Mouse (Mus musculus) left cerebral cortex, adult 2 months (tissue): ENCODE measurements at regions not wholly inside any gene's neighbourhood (a gene's known extent, or its start where the extent isn't known, plus 50 kb on each side); places are given as distances from the start of the nearest gene placed in this dataset.
A peak's percentile ranks its signal among the peaks of the same experiment; 100 is the strongest.
"Not testable (repeated sequence)": the region's sequence is repeated elsewhere in the genome, so short reads cannot be mapped to it uniquely, and the experiment has no call there.

Experiments
- DNase-seq, 2 experiments: peaks; one replicate each; pipeline ENCODE4 v3.0.0; 2021 to 2022; ENCODE audit warnings: low spot score in 2 of 2, mixed read lengths in 1 of 2; ENCODE audit errors: extremely low spot score in 1 of 2
- H3K27ac ChIP-seq: fragments of 200-600 bp; 2 replicates; pipeline ENCODE4 v1.8.1; 2022
- H3K4me3 ChIP-seq: fragments of 200-600 bp; 2 replicates; pipeline ENCODE4 v1.8.1; 2022
- CTCF ChIP-seq: fragments of 200-600 bp; IDR thresholded peaks from 2 replicates; pipeline ENCODE4 v1.8.1; 2022; ENCODE audit warnings: antibody characterized with exemption, mild to moderate bottlenecking, moderate library complexity
- intact Hi-C: fragments of 180-260 bp; cut with DNase I; formaldehyde crosslinking; loops from one replicate; pipeline ENCODE4 v1.15.1; 2025

DNA sequence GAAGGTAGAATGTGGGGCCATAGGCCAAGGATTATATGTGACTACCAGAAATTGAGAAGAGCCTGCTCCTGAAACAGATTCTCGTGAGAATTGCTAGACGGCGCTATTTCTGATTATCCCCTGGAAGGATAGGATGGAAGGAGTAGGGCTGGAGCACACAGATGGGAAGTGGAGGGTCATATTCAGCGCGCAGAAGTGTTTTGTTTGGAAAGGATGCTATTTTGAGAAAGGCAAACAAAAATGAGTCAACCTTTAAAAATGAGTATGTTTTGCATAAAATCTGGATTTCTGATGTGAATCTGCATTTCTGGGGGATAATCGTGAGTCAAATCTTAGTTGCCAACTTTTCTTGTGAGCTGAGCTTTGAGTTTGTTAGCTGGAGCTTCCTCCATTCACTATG lies 58.1 kb upstream of the Fshb start:
- Histone ChIP-seq H3K4me3 (no peak overlapping the region), H3K27ac (no peak overlapping the region)
- intact Hi-C loops, result loop anchor here (2.0 kb wide), 1 partner anchor 71 kb away; no protein-coding TSS in a partner anchor
- no peak; the same call in 1 of the 2 replicates for TF ChIP-seq CTCF
- peak in 1 of 2 experiments; percentile 8 for DNase-seq

DNA sequence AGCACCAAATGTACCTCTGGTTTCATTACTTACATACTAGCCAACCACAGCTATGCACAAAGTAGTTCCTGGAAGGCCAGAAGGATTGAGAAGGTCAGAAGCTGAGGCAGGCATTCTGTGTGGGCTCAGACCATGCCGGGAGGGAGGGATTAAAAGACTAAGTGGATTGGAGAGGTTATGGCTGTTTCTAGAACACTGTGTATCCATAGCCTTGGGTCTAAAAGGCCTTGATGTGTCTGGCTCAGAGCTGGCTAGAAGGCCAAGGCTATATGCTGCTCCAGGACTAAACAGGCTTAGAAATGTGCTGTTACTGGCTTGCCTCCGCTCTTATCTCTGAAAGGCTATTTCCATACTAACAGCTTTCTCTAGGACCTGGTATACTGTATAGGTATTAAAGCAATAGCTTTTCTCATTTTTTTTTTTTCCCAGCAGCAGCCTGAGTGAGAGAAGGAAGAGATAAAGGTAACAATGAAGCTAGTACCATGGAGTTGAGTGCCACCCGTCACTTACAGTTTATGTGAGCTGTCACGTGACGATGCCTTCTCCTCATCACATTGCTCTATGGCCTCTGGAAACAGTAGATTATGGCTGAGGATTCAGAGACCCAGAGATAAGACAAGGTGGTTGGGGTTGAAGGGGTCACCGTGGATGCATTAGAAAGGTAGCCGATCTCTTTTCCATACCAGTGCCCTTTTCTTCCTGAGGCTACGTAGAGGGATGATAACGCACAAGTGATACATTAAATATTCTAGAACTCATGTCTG lies 59.4 kb upstream of the Fshb start:
- intact Hi-C loops, result no loop called here
- Histone ChIP-seq H3K4me3 (no peak overlapping the region), H3K27ac (no peak overlapping the region)
- DNase-seq, result no peak
- no peak for TF ChIP-seq CTCF

DNA sequence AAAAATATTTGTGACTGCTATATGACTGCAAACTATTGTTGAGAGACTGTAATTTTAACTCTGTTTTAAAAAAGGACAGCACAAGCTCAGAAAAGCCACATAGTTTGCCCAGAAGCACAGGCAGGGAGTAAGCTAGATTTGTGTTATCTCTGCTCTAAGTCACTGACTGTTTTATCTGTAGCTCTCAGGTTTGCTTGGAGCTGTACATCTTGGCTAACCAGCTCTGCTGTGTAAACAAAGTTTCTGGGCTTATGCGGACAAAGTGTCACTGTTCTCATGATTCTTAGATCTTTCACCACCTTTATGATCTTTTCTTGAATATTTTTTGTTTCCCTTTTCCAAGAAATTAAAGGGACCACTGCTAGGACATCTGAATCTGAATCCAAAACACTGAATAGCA lies 60.2 kb upstream of the Fshb start:
- intact Hi-C loops, result no loop called here
- no peak for TF ChIP-seq CTCF
- no peak for DNase-seq
- Histone ChIP-seq H3K4me3 (no peak overlapping the region), H3K27ac (no peak overlapping the region)

DNA sequence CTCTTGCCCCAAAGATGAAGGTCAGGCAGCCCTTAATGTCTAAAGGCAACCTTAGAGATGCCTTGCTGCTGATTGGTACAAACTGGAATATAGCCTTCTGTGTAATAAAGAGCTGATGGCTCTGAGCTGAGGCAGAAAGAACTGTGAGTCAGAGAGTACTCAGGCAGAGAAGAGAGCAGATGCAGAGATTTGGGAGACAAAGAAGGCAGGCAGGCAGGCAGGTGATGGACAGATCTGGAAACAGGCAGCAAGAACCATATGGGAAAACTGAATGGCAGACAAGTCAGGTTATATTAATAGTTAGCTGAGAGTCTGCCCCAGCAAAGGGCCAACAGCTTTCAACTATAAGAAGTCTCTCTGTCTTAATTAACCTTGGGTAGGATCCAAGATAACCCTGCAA lies 73.7 kb upstream of the Fshb start:
- no peak for DNase-seq
- H3K27ac ChIP-seq, result no peak overlapping the region
- TF ChIP-seq CTCF, result no peak
- H3K4me3 ChIP-seq, result no peak overlapping the region
- intact Hi-C loops, result no loop called here

DNA sequence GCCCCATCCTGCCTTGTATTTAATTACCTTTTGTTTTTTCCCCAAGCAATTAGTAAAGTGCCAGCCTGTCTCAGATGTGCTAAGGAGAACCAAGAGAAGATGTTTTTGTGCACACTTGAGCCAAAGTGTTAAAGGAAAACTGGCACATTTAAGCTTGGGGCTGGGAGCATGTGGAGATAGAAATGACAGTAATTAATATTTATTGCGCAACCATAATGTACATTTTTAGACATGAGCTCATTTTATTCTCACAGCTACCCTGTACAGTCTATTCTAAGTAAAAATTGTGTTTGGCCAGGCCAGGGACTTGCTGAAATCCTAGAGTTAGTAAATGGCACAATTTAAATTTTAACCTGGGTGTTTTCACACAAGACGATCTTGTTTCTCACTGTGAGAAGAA lies 89.9 kb upstream of the Fshb start:
- intact Hi-C loops, result no loop called here
- TF ChIP-seq CTCF, result no peak
- Histone ChIP-seq H3K4me3 (no peak overlapping the region), H3K27ac (no peak overlapping the region)
- no peak for DNase-seq

DNA sequence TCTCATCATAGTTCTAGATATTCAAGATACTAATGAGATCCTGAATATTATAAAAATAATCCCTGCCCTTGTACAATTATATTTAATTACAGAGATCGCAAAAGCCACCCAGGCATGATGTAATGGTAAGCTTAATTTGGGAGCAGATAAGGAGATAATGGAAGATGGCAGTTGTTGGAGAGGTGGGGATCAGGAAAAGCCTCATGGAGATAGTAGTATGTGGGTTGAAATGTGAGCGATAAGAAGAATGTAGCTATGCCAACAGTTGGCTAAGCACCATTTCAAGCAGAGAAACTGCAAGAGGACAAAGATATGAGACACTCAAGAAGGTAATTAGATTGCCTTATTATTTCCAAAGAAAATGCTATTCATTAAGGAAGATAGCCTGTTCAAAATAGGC lies 90.4 kb upstream of the Fshb start:
- Histone ChIP-seq H3K4me3 (no peak overlapping the region), H3K27ac (no peak overlapping the region)
- no peak for TF ChIP-seq CTCF
- intact Hi-C loops, result no loop called here
- no peak for DNase-seq

DNA sequence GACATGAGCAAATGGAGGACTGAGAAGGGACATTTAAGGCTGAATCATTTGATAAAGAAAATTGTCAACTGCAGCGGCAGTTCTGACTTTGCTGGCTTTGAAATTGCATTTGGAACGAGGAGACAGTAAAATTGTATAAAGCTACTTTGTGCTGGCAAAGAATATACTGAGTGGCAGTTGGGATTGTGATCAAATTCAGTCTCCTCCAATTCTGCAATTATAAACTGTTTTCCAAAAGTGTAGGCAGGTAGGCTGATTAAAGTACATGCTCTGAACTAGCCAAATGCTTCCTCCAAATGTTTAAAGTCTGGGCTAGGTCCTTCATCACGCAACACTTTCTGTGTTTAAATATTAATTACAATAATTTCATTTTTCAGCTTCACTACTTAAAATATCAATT lies 90.9 kb upstream of the Fshb start:
- no peak for DNase-seq
- intact Hi-C loops, result no loop called here
- TF ChIP-seq CTCF, result no peak
- Histone ChIP-seq H3K27ac (no peak overlapping the region), H3K4me3 (no peak overlapping the region)

DNA sequence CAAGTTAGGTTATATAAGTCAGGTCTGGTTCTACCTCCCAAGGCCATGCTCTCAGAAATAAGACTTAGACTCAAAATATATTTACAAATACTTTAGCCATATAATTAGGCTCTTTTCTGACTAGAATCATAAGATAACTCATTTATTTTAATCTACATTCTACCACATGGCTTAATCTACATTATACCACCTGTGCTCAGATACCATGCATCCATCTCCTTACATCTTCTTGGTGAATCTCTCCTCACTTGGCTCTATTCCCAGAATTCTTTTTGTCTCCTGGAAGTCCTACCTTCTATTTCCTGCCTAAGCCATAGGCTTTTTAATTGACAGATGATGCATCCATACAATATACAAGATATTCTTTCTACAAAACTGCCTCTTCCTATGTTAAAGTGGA lies 92.4 kb upstream of the Fshb start:
- no peak for DNase-seq
- intact Hi-C loops, result no loop called here
- Histone ChIP-seq H3K27ac (no peak overlapping the region), H3K4me3 (no peak overlapping the region)
- TF ChIP-seq CTCF, result no peak

DNA sequence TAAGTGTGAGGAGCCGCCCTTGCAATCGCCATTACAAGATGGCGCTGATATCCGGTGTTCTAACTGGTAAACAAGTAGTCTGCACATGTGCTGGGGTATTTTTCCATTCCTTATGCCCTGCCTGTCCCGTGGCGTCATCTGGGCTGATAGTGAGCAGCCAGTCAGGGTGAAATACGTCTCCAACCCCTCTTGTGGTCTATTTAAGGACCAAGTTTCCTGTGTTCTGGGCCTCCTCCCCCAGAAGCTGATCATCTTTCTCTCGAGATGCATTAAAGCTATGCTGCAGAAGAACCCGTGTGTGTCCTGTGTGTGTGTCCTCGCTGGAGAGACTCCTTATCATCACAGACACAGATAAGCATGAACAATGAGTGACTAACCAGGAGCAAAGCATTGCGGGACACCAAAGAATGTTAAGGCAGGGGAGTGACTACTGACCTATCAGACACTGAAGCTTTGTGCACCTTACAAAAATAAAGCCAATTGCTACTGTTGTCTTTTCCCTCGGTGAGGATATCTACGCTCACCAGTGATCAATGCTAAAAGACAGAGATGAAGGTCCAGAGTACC lies 99.5 kb upstream of the Fshb start:
- DNase-seq, intact Hi-C loops, H3K27ac ChIP-seq, H3K4me3 ChIP-seq: not testable (repeated sequence)

DNA sequence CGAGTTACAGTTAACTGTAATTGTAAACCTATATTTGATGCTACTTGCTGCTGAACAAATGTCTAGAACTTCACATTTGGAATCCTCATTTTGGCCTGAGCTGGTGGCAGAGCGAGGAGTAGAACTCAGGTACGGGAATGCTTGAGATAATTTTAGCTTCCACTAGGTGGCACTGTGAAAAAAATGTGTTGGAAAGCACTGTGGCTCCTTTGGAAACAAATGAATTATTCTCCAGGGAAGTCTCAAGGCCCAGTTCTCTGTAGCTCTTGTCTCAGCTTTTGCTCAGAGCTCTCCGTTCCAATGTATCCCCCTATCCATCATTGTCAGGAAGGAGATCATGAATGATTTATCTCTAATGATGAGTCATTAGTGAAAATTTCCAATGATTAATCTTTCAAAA lies 114.7 kb upstream of the Kcna4 start:
- Histone ChIP-seq H3K4me3 (no peak overlapping the region), H3K27ac (no peak overlapping the region)
- peak; percentile 56 for TF ChIP-seq CTCF
- intact Hi-C loops, result loop anchor here (5.0 kb wide), 1 partner anchor 692 kb away; no protein-coding TSS in a partner anchor
- DNase-seq, result no peak

DNA sequence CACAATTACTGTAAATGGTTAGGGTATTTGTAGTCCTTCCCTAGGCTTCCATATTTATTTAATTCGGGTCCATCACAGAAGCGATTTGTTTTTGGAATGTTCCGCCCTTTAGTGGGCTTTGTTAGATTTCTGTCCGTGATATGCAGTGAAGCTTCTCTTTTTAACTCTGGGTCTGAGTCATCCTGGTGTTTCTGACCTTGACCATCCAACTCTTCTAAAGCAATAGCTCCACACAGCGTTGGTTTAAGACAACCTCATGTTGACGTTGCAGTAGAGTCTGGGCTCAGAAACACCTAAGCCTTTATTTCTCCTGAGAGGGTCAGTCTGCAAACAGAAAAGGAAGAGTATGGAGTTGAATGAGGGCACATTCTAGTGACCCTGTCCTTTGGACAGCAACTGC lies 107.4 kb upstream of the Kcna4 start:
- TF ChIP-seq CTCF, result no peak
- intact Hi-C loops, result no loop called here
- DNase-seq, result no peak
- no peak overlapping the region for H3K4me3 ChIP-seq
- H3K27ac ChIP-seq, result no peak overlapping the region

DNA sequence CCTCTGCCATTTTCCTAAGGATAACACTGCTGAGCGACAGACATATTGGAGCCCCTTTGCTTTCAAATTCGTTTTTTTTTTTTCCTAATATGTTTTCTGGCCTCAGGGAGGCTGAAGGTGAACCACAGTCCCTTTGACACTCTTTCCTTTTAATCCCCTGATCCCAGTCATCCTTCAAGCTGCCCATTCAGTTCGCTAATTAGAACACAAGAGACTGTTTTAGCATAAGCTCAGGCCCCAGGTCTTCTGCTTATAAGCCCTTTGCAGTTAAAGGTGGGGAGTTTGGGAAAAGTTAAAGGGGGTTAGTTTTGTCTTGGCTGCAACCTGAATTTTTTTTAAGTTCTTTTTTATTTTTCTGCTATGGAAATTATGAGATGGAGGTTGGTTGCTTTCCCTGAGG lies 105.6 kb upstream of the Kcna4 start:
- no peak for TF ChIP-seq CTCF
- no peak for DNase-seq
- intact Hi-C loops, result no loop called here
- Histone ChIP-seq H3K4me3 (no peak overlapping the region), H3K27ac (no peak overlapping the region)

DNA sequence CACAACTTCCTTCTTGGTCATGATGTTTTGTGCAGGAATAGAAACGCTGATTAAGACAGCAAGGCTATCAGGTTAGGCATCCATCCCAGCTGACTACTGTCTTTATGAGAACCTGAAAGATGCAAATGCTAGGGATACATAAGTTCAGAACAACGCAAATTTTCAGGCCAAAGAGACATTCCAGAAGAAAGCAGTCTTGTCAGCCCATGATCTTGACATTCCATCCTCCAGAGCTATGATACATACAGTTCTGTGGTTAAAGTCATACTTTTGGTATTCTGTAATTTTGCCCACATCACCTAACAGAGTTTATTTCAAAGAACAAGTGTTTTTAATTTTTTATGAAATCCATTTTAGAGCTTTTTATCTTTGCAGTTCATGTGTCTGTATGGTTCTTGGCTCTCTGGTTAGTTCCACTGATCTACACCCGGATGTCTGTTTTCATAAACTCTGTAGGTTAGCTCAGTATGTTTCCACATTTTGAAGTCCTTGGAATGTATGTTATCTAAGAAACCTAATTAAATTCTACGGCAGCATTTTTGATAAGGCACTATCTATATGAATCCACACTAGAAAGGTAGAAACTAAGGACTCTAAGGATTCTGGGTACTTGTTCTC lies 88.5 kb upstream of the Kcna4 start:
- no peak for DNase-seq
- H3K27ac ChIP-seq, result no peak overlapping the region
- intact Hi-C loops, result no loop called here
- TF ChIP-seq CTCF, result no peak
- no peak overlapping the region for H3K4me3 ChIP-seq
